Mouse (Mus musculus) C2C12 (cell line): ENCODE data around the gene Prdm10.

Experiments
- CTCF ChIP-seq: IDR thresholded peaks from one replicate; pipeline ENCODE4 v1.5.1; 2011; ENCODE audit not compliant: control insufficient read depth, insufficient read depth, insufficient read length
- USF1 ChIP-seq: IDR thresholded peaks from one replicate; pipeline ENCODE4 v1.6.1; 2011; ENCODE audit warnings: low read depth, mild to moderate bottlenecking, control low read depth, moderate library complexity

- TF ChIP-seq USF1 (no peak), CTCF (no peak)
Observed at GRCm38 (mm10) chr9:31271221-31272015, 8.9 kb upstream of the Prdm10 start.
